Mouse (Mus musculus): Measurements from ENCODE around the gene Fzd1. TPM values are rescaled to one million over a fixed set of nuclear protein-coding genes. Genes with fewer than 3 reads are reported as not detected.

The Fzd1 gene
- polyA plus RNA-seq (2016; fragmentation: Nextera tagmentation; extraction: Ambion mirVana), result 40.1 and 41.1 TPM in 2 replicates

GRCm38 (mm10) chr5:4757902-4758301 lies at the start of gene Fzd1:
Gene Fzd1, minus strand, starts transcription at chr5:4758035.
- Histone ChIP-seq H3K27ac (ENCODE audit: poor library complexity, severe bottlenecking) (peak within 1 kb of the TSS; percentile 96), H3K4me2 (peak within 1 kb of the TSS; percentile 97), H3K4me3 (peak within 1 kb of the TSS; percentile 78), H3K27me3 (replicated peaks) (no peaks in the 10 kb centered on the region), H3K4me1 (replicated peaks) (peaks cover 29% of the 10 kb centered on the region), H3K9me3 (replicated peaks) (no peaks in the 10 kb centered on the region), H3K36me3 (peaks cover 11% of the 10 kb centered on the region), H3K9ac (peak within 1 kb of the TSS; percentile 97)
- WGBS, result under 1% methylated on average over 33 of the region's 33 CpGs
- ATAC-seq (ENCODE audit: insufficient number of reproducible peaks, low FRiP score), result peak; percentile 89

GRCm38 (mm10) chr5:4805228-4805627 lies 47.4 kb upstream of the Fzd1 start:
- Histone ChIP-seq H3K4me3 (no peak overlapping the region), H3K36me3 (no peaks in the 10 kb centered on the region; the same call in 1 of the 2 replicates), H3K9me3 (replicated peaks) (no peaks in the 10 kb centered on the region), H3K4me2 (no peak overlapping the region), H3K9ac (no peak overlapping the region), H3K4me1 (replicated peaks) (peaks cover 11% of the 10 kb centered on the region; the same call in 1 of the 2 replicates), H3K27me3 (replicated peaks) (no peaks in the 10 kb centered on the region), H3K27ac (ENCODE audit: poor library complexity, severe bottlenecking) (no peak overlapping the region)
- no peak for ATAC-seq (ENCODE audit: insufficient number of reproducible peaks, low FRiP score)
- WGBS, result 63% methylated on average over 4 of the region's 4 CpGs

GRCm38 (mm10) chr5:4803708-4804107 lies 45.9 kb upstream of the Fzd1 start:
- Histone ChIP-seq H3K4me3 (no peak overlapping the region), H3K4me1 (replicated peaks) (peaks cover 11% of the 10 kb centered on the region; the same call in 1 of the 2 replicates), H3K27ac (ENCODE audit: poor library complexity, severe bottlenecking) (no peak overlapping the region), H3K36me3 (no peaks in the 10 kb centered on the region; the same call in 1 of the 2 replicates), H3K9ac (no peak overlapping the region), H3K4me2 (no peak overlapping the region), H3K9me3 (replicated peaks) (no peaks in the 10 kb centered on the region), H3K27me3 (replicated peaks) (no peaks in the 10 kb centered on the region)
- 70% methylated on average over 5 of the region's 5 CpGs for WGBS
- no peak for ATAC-seq (ENCODE audit: insufficient number of reproducible peaks, low FRiP score)

GRCm38 (mm10) chr5:4801971-4802370 lies 44.1 kb upstream of the Fzd1 start:
- Histone ChIP-seq H3K4me2 (no peak overlapping the region), H3K9ac (no peak overlapping the region), H3K27me3 (replicated peaks) (no peaks in the 10 kb centered on the region), H3K36me3 (no peaks in the 10 kb centered on the region; the same call in 1 of the 2 replicates), H3K9me3 (replicated peaks) (no peaks in the 10 kb centered on the region), H3K4me3 (no peak overlapping the region), H3K27ac (ENCODE audit: poor library complexity, severe bottlenecking) (no peak overlapping the region), H3K4me1 (replicated peaks) (peaks cover 11% of the 10 kb centered on the region; the same call in 1 of the 2 replicates)
- no peak for ATAC-seq (ENCODE audit: insufficient number of reproducible peaks, low FRiP score)

GRCm38 (mm10) chr5:4801096-4801850 lies 43.4 kb upstream of the Fzd1 start:
- H3K27me3 ChIP-seq (replicated peaks), result no peaks in the 10 kb centered on the region
- no peaks in the 10 kb centered on the region; the same call in 1 of the 2 replicates for H3K36me3 ChIP-seq
- H3K9me3 ChIP-seq (replicated peaks), result no peaks in the 10 kb centered on the region
- no peak overlapping the region for H3K27ac ChIP-seq (ENCODE audit: poor library complexity, severe bottlenecking)
- H3K4me3 ChIP-seq, result no peak overlapping the region
- no peak for ATAC-seq (ENCODE audit: insufficient number of reproducible peaks, low FRiP score)
- no peak overlapping the region for H3K9ac ChIP-seq
- H3K4me2 ChIP-seq, result no peak overlapping the region
- 77% methylated on average over 8 of the region's 8 CpGs for WGBS
- H3K4me1 ChIP-seq (replicated peaks), result peaks cover 11% of the 10 kb centered on the region; the same call in 1 of the 2 replicates

DNA sequence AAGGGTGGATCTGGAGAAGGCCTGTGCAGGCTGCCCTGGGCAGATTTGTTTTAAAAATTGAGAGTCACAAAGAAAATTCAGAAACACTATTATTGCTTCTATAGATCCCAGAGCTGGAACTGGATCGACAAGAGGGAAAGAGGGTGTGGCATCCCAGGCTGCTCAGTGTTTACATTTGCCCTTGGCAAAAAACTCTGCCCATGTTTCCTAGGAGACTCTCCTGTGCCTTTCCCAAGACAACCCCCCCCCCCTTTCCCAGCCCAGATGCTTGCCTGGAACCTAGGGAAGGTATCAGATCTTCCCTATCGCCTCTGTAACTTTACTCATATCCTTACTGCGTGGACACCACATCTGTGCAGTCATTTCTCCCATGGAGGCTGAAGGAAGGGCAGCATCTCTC lies 33.4 kb upstream of the Fzd1 start:
- Histone ChIP-seq H3K9me3 (replicated peaks) (no peaks in the 10 kb centered on the region), H3K4me2 (no peak overlapping the region), H3K27ac (ENCODE audit: poor library complexity, severe bottlenecking) (no peak overlapping the region), H3K36me3 (no peaks in the 10 kb centered on the region), H3K4me1 (replicated peaks) (peaks cover 8% of the 10 kb centered on the region; the same call in 1 of the 2 replicates), H3K9ac (no peak overlapping the region), H3K4me3 (no peak overlapping the region), H3K27me3 (replicated peaks) (no peaks in the 10 kb centered on the region)
- no peak for ATAC-seq (ENCODE audit: insufficient number of reproducible peaks, low FRiP score)
- 62% methylated on average over 3 of the region's 3 CpGs for WGBS

DNA sequence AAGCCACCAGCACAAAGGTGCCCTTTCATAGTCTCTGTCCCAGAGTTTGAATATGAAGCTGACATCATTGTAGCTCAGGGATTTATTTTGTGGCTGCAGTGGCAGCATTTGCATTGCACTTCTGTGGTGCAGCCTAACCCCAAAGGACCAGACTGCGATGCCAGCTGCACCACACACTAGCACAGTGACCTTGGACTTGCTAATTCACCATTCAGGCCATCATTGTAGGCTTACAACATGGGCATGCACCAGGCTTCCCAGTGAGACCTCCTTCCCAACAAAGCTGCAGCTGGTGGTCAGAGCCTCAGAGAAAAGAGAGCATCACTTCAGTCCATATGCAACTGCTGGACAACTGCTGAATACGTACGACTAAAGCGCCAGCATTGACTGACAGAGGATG lies 32.4 kb upstream of the Fzd1 start:
- no peaks in the 10 kb centered on the region for H3K27me3 ChIP-seq (replicated peaks)
- peaks cover 8% of the 10 kb centered on the region; the same call in 1 of the 2 replicates for H3K4me1 ChIP-seq (replicated peaks)
- H3K36me3 ChIP-seq, result no peaks in the 10 kb centered on the region
- H3K9me3 ChIP-seq (replicated peaks), result no peaks in the 10 kb centered on the region
- no peak overlapping the region for H3K4me2 ChIP-seq
- no peak overlapping the region for H3K4me3 ChIP-seq
- H3K9ac ChIP-seq, result no peak overlapping the region
- ATAC-seq (ENCODE audit: insufficient number of reproducible peaks, low FRiP score), result no peak
- H3K27ac ChIP-seq (ENCODE audit: poor library complexity, severe bottlenecking), result no peak overlapping the region
- 89% methylated on average over 4 of the region's 4 CpGs for WGBS

GRCm38 (mm10) chr5:4788484-4788883 lies 30.6 kb upstream of the Fzd1 start:
- H3K4me2 ChIP-seq, result no peak overlapping the region
- H3K9ac ChIP-seq, result no peak overlapping the region
- WGBS, result 85% methylated on average over 3 of the region's 3 CpGs
- no peak overlapping the region for H3K4me3 ChIP-seq
- no peak overlapping the region for H3K27ac ChIP-seq (ENCODE audit: poor library complexity, severe bottlenecking)
- H3K9me3 ChIP-seq (replicated peaks), result no peaks in the 10 kb centered on the region
- peaks cover 8% of the 10 kb centered on the region; the same call in 1 of the 2 replicates for H3K4me1 ChIP-seq (replicated peaks)
- ATAC-seq (ENCODE audit: insufficient number of reproducible peaks, low FRiP score), result no peak
- H3K27me3 ChIP-seq (replicated peaks), result no peaks in the 10 kb centered on the region
- H3K36me3 ChIP-seq, result no peaks in the 10 kb centered on the region

- 53% methylated on average over 3 of the region's 3 CpGs for WGBS
Measured at GRCm38 (mm10) chr5:4786816-4787215, 29.0 kb upstream of the Fzd1 start.

DNA sequence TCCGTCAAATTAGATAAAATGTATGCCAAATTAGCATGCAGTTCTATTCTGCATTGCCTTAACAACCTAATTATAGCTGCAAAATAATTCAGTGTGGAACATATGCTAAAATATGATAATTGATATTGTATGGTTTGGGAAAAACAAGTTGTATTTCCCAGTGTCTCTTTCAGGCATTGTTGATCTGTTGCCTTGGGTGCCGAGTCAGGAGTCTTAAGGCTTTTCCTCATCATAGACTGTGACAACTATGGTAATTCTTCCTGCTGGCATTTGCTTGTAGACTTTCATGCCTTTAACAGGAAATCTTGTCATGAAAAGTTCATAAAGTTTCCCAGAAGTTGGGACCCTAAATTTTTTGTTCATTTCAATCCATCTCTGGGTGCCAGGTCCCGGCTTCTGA lies 20.4 kb upstream of the Fzd1 start:
- no peaks in the 10 kb centered on the region for H3K27me3 ChIP-seq (replicated peaks)
- no peak overlapping the region for H3K9ac ChIP-seq
- no peaks in the 10 kb centered on the region for H3K9me3 ChIP-seq (replicated peaks)
- H3K36me3 ChIP-seq, result no peaks in the 10 kb centered on the region
- ATAC-seq (ENCODE audit: insufficient number of reproducible peaks, low FRiP score), result no peak
- 85% methylated on average over 3 of the region's 3 CpGs for WGBS
- H3K27ac ChIP-seq (ENCODE audit: poor library complexity, severe bottlenecking), result no peak overlapping the region
- no peaks in the 10 kb centered on the region for H3K4me1 ChIP-seq (replicated peaks)
- H3K4me3 ChIP-seq, result no peak overlapping the region
- H3K4me2 ChIP-seq, result no peak overlapping the region

More at GRCm38 (mm10) chr5:4786816-4787215, 29.0 kb upstream of the Fzd1 start:
- ATAC-seq (ENCODE audit: insufficient number of reproducible peaks, low FRiP score), result no peak
- Histone ChIP-seq H3K4me2 (no peak overlapping the region), H3K36me3 (no peaks in the 10 kb centered on the region), H3K4me3 (no peak overlapping the region), H3K27ac (ENCODE audit: poor library complexity, severe bottlenecking) (no peak overlapping the region), H3K9me3 (replicated peaks) (no peaks in the 10 kb centered on the region), H3K9ac (no peak overlapping the region), H3K4me1 (replicated peaks) (peaks cover 8% of the 10 kb centered on the region; the same call in 1 of the 2 replicates), H3K27me3 (replicated peaks) (no peaks in the 10 kb centered on the region)

- Histone ChIP-seq H3K36me3 (no peaks in the 10 kb centered on the region), H3K4me1 (replicated peaks) (no peaks in the 10 kb centered on the region), H3K9ac (no peak overlapping the region), H3K9me3 (replicated peaks) (no peaks in the 10 kb centered on the region), H3K27me3 (replicated peaks) (no peaks in the 10 kb centered on the region), H3K4me2 (no peak overlapping the region), H3K27ac (ENCODE audit: poor library complexity, severe bottlenecking) (no peak overlapping the region), H3K4me3 (no peak overlapping the region)
- WGBS, result 64% methylated on average over 2 of the region's 2 CpGs
- ATAC-seq (ENCODE audit: insufficient number of reproducible peaks, low FRiP score), result no peak
Measured at GRCm38 (mm10) chr5:4776495-4776894, 18.7 kb upstream of the Fzd1 start.

Data from heart, embryonic 12.5 days (tissue).